Mouse (Mus musculus) T-helper 1 cell (primary cell): ENCODE measurements at regions not wholly inside any gene's neighbourhood (a gene's known extent, or its start where the extent isn't known, plus 50 kb on each side); places are given as distances from the start of the nearest gene placed in this dataset.

ENCODE experiments used
- in situ Hi-C: fragments of 300-600 bp; cut with MboI, MseI; formaldehyde crosslinking; loops from one replicate; pipeline ENCODE4 v1.15.1; 2025; ENCODE audit warnings: high pct_unique_total_duplicates

GRCm38 (mm10) chr8:36036271-36036670, 270.7 kb downstream of the Gm19410 start:
- in situ Hi-C loops: loop anchor here (10.0 kb wide), 1 partner anchor 1271 kb away; no protein-coding TSS in a partner anchor

GRCm38 (mm10) chr8:36041222-36041864, 275.8 kb downstream of the Gm19410 start:
- in situ Hi-C loops: no loop called here

GRCm38 (mm10) chr8:36042594-36042993, 277.0 kb downstream of the Gm19410 start:
- in situ Hi-C loops: no loop called here
